Mouse (Mus musculus): Measurements from ENCODE around the gene Tmem222. TPM values are rescaled to one million over a fixed set of nuclear protein-coding genes. Genes with fewer than 3 reads are reported as not detected.

The Tmem222 gene
- polyA plus RNA-seq (2012; rRNA removed): 31.6 and 35.3 TPM in 2 replicates
- 36.4 and 38.7 TPM in 2 replicates for polyA plus RNA-seq (2014; fragmentation: Nextera tagmentation; extraction: Ambion mirVana)

- peak; percentile 85 to 91 (median 89) for DNase-seq (ENCODE audit: low read depth in 3 of 3, low spot score in 3 of 3)
- H3K4me1 ChIP-seq (replicated peaks; ENCODE audit: control insufficient read depth in 2 of 2, insufficient read depth in 2 of 2, low read length in 1 of 2): peaks cover 10 to 24% of the 10 kb centered on the region in 2 experiments
- TF ChIP-seq EP300 (IDR thresholded peaks at IDR 0.05; ENCODE audit: low read depth) (no peak), CTCF (IDR thresholded peaks at IDR 0.05; ENCODE audit: low read depth) (no peak)
Observed at GRCm38 (mm10) chr4:133277104-133278026, at the start of gene Tmem222. TSS of gene Tmem222 (minus strand) at chr4:133277792.

GRCm38 (mm10) chr4:133319667-133320066 lies 42.1 kb upstream of the Tmem222 start:
- TF ChIP-seq CTCF (IDR thresholded peaks at IDR 0.05; ENCODE audit: low read depth) (no peak), EP300 (IDR thresholded peaks at IDR 0.05; ENCODE audit: low read depth) (no peak)
- Histone ChIP-seq H3K27ac (no peak overlapping the region), H3K4me2 (ENCODE audit: low read depth) (no peak overlapping the region), H3K9me3 (ENCODE audit: control insufficient read depth, low read length) (no peaks in the 10 kb centered on the region), H3K4me1 (replicated peaks; ENCODE audit: control insufficient read depth in 2 of 2, insufficient read depth in 2 of 2, low read length in 1 of 2) (no peaks in the 10 kb centered on the region), H3K36me3 (replicated peaks; ENCODE audit: control insufficient read depth, insufficient read depth, low read depth) (no peaks in the 10 kb centered on the region; the same call in 1 of the 2 replicates), H3K9ac (replicated peaks) (no peak overlapping the region), H3K27me3 (ENCODE audit: control insufficient read depth, insufficient read depth, low read length) (no peaks in the 10 kb centered on the region), H3K4me3 (ENCODE audit: insufficient read depth in 1 of 2, low read depth in 2 of 2, low read length in 2 of 2) (no peak overlapping the region)
- ATAC-seq (ENCODE audit: insufficient read depth): no peak
- WGBS (ENCODE audit: insufficient replicate concordance): 75% methylated on average over 3 of the region's 3 CpGs
- no peak for DNase-seq (ENCODE audit: low read depth in 3 of 3, low spot score in 3 of 3)

More at GRCm38 (mm10) chr4:133277104-133278026, at the start of gene Tmem222:
- peak within 1 kb of the TSS; percentile 90 to 91 for H3K4me3 ChIP-seq (ENCODE audit: insufficient read depth in 1 of 2, low read depth in 2 of 2, low read length in 2 of 2)
- peak within 1 kb of the TSS; percentile 81 for H3K9ac ChIP-seq (replicated peaks)
- H3K4me2 ChIP-seq (ENCODE audit: low read depth): peak within 1 kb of the TSS; percentile 85
- no peaks in the 10 kb centered on the region for H3K36me3 ChIP-seq (replicated peaks; ENCODE audit: control insufficient read depth, insufficient read depth, low read depth)
- under 1% methylated on average over 72 of the region's 73 CpGs for WGBS (ENCODE audit: insufficient replicate concordance)
- no peaks in the 10 kb centered on the region for H3K27me3 ChIP-seq (ENCODE audit: control insufficient read depth, insufficient read depth, low read length)
- ATAC-seq (ENCODE audit: insufficient read depth): peak; percentile 95
- no peaks in the 10 kb centered on the region for H3K9me3 ChIP-seq (ENCODE audit: control insufficient read depth, low read length)
- H3K27ac ChIP-seq: peak within 1 kb of the TSS; percentile 84

GRCm38 (mm10) chr4:133315991-133316390 lies 38.4 kb upstream of the Tmem222 start:
- WGBS (ENCODE audit: insufficient replicate concordance): 80% methylated on average over 5 of the region's 5 CpGs
- Histone ChIP-seq H3K36me3 (replicated peaks; ENCODE audit: control insufficient read depth, insufficient read depth, low read depth) (no peaks in the 10 kb centered on the region), H3K4me1 (replicated peaks; ENCODE audit: control insufficient read depth in 2 of 2, insufficient read depth in 2 of 2, low read length in 1 of 2) (no peaks in the 10 kb centered on the region), H3K27me3 (ENCODE audit: control insufficient read depth, insufficient read depth, low read length) (no peaks in the 10 kb centered on the region), H3K9ac (replicated peaks) (no peak overlapping the region), H3K9me3 (ENCODE audit: control insufficient read depth, low read length) (no peaks in the 10 kb centered on the region), H3K4me2 (ENCODE audit: low read depth) (no peak overlapping the region), H3K27ac (no peak overlapping the region), H3K4me3 (ENCODE audit: insufficient read depth in 1 of 2, low read depth in 2 of 2, low read length in 2 of 2) (no peak overlapping the region)
- no peak for TF ChIP-seq CTCF (IDR thresholded peaks at IDR 0.05; ENCODE audit: low read depth)
- TF ChIP-seq EP300 (IDR thresholded peaks at IDR 0.05; ENCODE audit: low read depth): no peak
- ATAC-seq (ENCODE audit: insufficient read depth): no peak
- no peak for DNase-seq (ENCODE audit: low read depth in 3 of 3, low spot score in 3 of 3)

- Histone ChIP-seq H3K9me3 (ENCODE audit: control insufficient read depth, low read length) (no peaks in the 10 kb centered on the region), H3K36me3 (replicated peaks; ENCODE audit: control insufficient read depth, insufficient read depth, low read depth) (no peaks in the 10 kb centered on the region), H3K4me1 (replicated peaks; ENCODE audit: control insufficient read depth in 2 of 2, insufficient read depth in 2 of 2, low read length in 1 of 2) (no peaks in the 10 kb centered on the region), H3K4me2 (ENCODE audit: low read depth) (no peak overlapping the region), H3K4me3 (ENCODE audit: insufficient read depth in 1 of 2, low read depth in 2 of 2, low read length in 2 of 2) (no peak overlapping the region), H3K27me3 (ENCODE audit: control insufficient read depth, insufficient read depth, low read length) (no peaks in the 10 kb centered on the region), H3K27ac (no peak overlapping the region), H3K9ac (replicated peaks) (no peak overlapping the region)
- ATAC-seq (ENCODE audit: insufficient read depth) (no peak), DNase-seq (ENCODE audit: low read depth in 3 of 3, low spot score in 3 of 3) (no peak)
- 67% methylated on average over 8 of the region's 8 CpGs for WGBS (ENCODE audit: insufficient replicate concordance)
- TF ChIP-seq CTCF (IDR thresholded peaks at IDR 0.05; ENCODE audit: low read depth): no peak
- no peak for TF ChIP-seq EP300 (IDR thresholded peaks at IDR 0.05; ENCODE audit: low read depth)
Observed at GRCm38 (mm10) chr4:133314896-133315295, 37.3 kb upstream of the Tmem222 start.

- DNase-seq (ENCODE audit: low read depth in 3 of 3, low spot score in 3 of 3) (peak; percentile 47 to 61 (median 51)), ATAC-seq (ENCODE audit: insufficient read depth) (no peak)
- WGBS (ENCODE audit: insufficient replicate concordance): 0% methylated on average over 3 of the region's 3 CpGs
- H3K4me1 ChIP-seq (replicated peaks; ENCODE audit: control insufficient read depth in 2 of 2, insufficient read depth in 2 of 2, low read length in 1 of 2): no peaks in the 10 kb centered on the region
- no peak overlapping the region for H3K9ac ChIP-seq (replicated peaks)
- no peak overlapping the region for H3K4me3 ChIP-seq (ENCODE audit: insufficient read depth in 1 of 2, low read depth in 2 of 2, low read length in 2 of 2)
- no peaks in the 10 kb centered on the region for H3K36me3 ChIP-seq (replicated peaks; ENCODE audit: control insufficient read depth, insufficient read depth, low read depth)
- H3K4me2 ChIP-seq (ENCODE audit: low read depth): no peak overlapping the region
- H3K27ac ChIP-seq: no peak overlapping the region
- no peaks in the 10 kb centered on the region for H3K9me3 ChIP-seq (ENCODE audit: control insufficient read depth, low read length)
- TF ChIP-seq CTCF (IDR thresholded peaks at IDR 0.05; ENCODE audit: low read depth) (peak; percentile 98), EP300 (IDR thresholded peaks at IDR 0.05; ENCODE audit: low read depth) (no peak)
- H3K27me3 ChIP-seq (ENCODE audit: control insufficient read depth, insufficient read depth, low read length): no peaks in the 10 kb centered on the region
Observed at GRCm38 (mm10) chr4:133309948-133310347, 32.4 kb upstream of the Tmem222 start.
